Comparison of ENCODE assay signal across 23 mouse cellular contexts in genomic region chr9:37363551-37363950, GRCm38 (mm10). TPM values are rescaled to one million over a fixed set of nuclear protein-coding genes. Genes with fewer than 3 reads are reported as not detected.
"Had no signal": no experiment of that assay in that cellular context is flagged by ENCODE, and none has a peak within 500 bp of the region (broad histone marks: within the 10 kb centered on the region; RNA-seq: fewer than 3 reads in every experiment).

No protein-coding gene starts in this region.

- H3K27ac ChIP-seq: intestine, embryonic 15.5 days; kidney, postnatal 0 days; liver, embryonic 13.5 days; midbrain, embryonic 15.5 days; neural tube, embryonic 13.5 days; stomach, postnatal 0 days had no signal

- H3K27me3 ChIP-seq: intestine, embryonic 15.5 days; liver, embryonic 13.5 days; midbrain, embryonic 15.5 days; neural tube, embryonic 13.5 days had no signal

- DNase-seq: kidney, adult 11 months; kidney, adult 9 months; kidney, postnatal 25 days; liver, embryonic 13.5 days; lung, adult 2 months; lung, postnatal 14 days; lung, postnatal 4 days; thymus, adult 2 months; thymus, postnatal 14 days; thymus, postnatal 4 days had no signal

- H3K4me2 ChIP-seq: intestine, embryonic 15.5 days; liver, embryonic 13.5 days; midbrain, embryonic 15.5 days; neural tube, embryonic 13.5 days had no signal

- ATAC-seq: intestine, embryonic 15.5 days; midbrain, embryonic 15.5 days had no signal

- H3K36me3 ChIP-seq: intestine, embryonic 15.5 days; liver, embryonic 13.5 days; midbrain, embryonic 15.5 days; neural tube, embryonic 13.5 days had no signal

- H3K4me1 ChIP-seq: intestine, embryonic 15.5 days had no signal

- H3K4me3 ChIP-seq: intestine, embryonic 15.5 days; liver, embryonic 13.5 days; midbrain, embryonic 15.5 days; myocyte; neural tube, embryonic 13.5 days had no signal

- H3K9me3 ChIP-seq: intestine, embryonic 15.5 days; liver, embryonic 13.5 days; midbrain, embryonic 15.5 days; neural tube, embryonic 13.5 days had no signal

- H3K9ac ChIP-seq: intestine, embryonic 15.5 days; liver, embryonic 13.5 days; midbrain, embryonic 15.5 days; neural tube, embryonic 13.5 days had no signal

RNA-seq across cellular contexts. Expression of gene Hepacam, which starts 3.6 kb away (rescaled TPM):
- total RNA-seq: liver, adult 2 months; megakaryocyte progenitor cell, adult 5-6 weeks; monocyte, adult 5-6 weeks; neutrophil, adult 5-6 weeks had no signal
- polyA plus RNA-seq: liver, adult 2 months; liver, embryonic 16.5 days; myocyte; spleen, adult 2 months; stomach, embryonic 14.5 days had no signal

RNA-seq across cellular contexts. Expression of gene Robo4, which starts 38.1 kb away (rescaled TPM):
- total RNA-seq: monocyte, adult 5-6 weeks; neutrophil, adult 5-6 weeks had no signal
- polyA plus RNA-seq: myocyte had no signal
